Mouse (Mus musculus) liver, embryonic 12.5 days (tissue): ENCODE data around the gene Edem1. TPM values are rescaled to one million over a fixed set of nuclear protein-coding genes. Genes with fewer than 3 reads are reported as not detected.

Experiments used
- ATAC-seq: fragments of 200-750 bp; cut with Nextera tagmentation; 2 replicates; pipeline ENCODE4 v1.8.0; 2017; ENCODE audit warnings: moderate number of reproducible peaks, mild to moderate bottlenecking, moderate library complexity
- H3K27ac ChIP-seq: fragments of 300-500 bp; sonication (generic); 2 replicates; pipeline ENCODE4 v1.5.1; 2016; ENCODE audit warnings: mild to moderate bottlenecking
- H3K27me3 ChIP-seq: fragments of 300-500 bp; sonication (generic); replicated peaks from 2 replicates; pipeline ENCODE4 v1.6.1; 2016; ENCODE audit warnings: mild to moderate bottlenecking, moderate library complexity
- H3K36me3 ChIP-seq: fragments of 300-500 bp; sonication (generic); 2 replicates; pipeline ENCODE4 v1.6.1; 2016; ENCODE audit warnings: mild to moderate bottlenecking, moderate library complexity
- H3K4me1 ChIP-seq: fragments of 300-500 bp; sonication (generic); 2 replicates; pipeline ENCODE4 v1.6.1; 2016
- H3K4me2 ChIP-seq: fragments of 300-500 bp; sonication (generic); 2 replicates; pipeline ENCODE4 v1.6.1; 2016; ENCODE audit warnings: mild to moderate bottlenecking, moderate library complexity
- H3K4me3 ChIP-seq: fragments of 300-500 bp; sonication (generic); 2 replicates; pipeline ENCODE4 v1.5.1; 2016; ENCODE audit warnings: mild to moderate bottlenecking, moderate library complexity
- H3K9ac ChIP-seq: fragments of 300-500 bp; sonication (generic); 2 replicates; pipeline ENCODE4 v1.6.1; 2016; ENCODE audit warnings: mild to moderate bottlenecking, moderate library complexity
- H3K9me3 ChIP-seq: fragments of 300-500 bp; sonication (generic); replicated peaks from 2 replicates; pipeline ENCODE4 v1.6.1; 2016; ENCODE audit warnings: mild to moderate bottlenecking, moderate library complexity
- WGBS: fragments of 180-500 bp; shearing (Covaris S2); methylation state at CpG from one replicate; pipeline ENCODE4 v1.1.7; 2016; ENCODE audit not compliant: insufficient replicate concordance; 5-methylcytosine and 5-hydroxymethylcytosine counted together
- polyA plus RNA-seq: library from polyadenylated mRNA; unstranded; fragments of >200 nt; fragmentation: Nextera tagmentation; extraction: Ambion mirVana; gene quantifications from 2 replicates; pipeline ENCODE4 v1.2.1, GENCODE M21; 2016

Edem1 gene
- polyA plus RNA-seq, 1 experiment from 2014 or later: 30.8 TPM

- ATAC-seq: no peak
- H3K4me2 ChIP-seq: no peak overlapping the region
- H3K4me3 ChIP-seq: no peak overlapping the region
- peaks cover 5% of the 10 kb centered on the region; the same call in 1 of the 2 replicates for H3K9me3 ChIP-seq
- H3K36me3 ChIP-seq: no peaks in the 10 kb centered on the region
- WGBS: 79% methylated on average over 2 of the region's 2 CpGs
- H3K4me1 ChIP-seq: no peaks in the 10 kb centered on the region
- H3K27ac ChIP-seq: no peak overlapping the region
- no peaks in the 10 kb centered on the region for H3K27me3 ChIP-seq
- H3K9ac ChIP-seq: no peak overlapping the region
Measured at GRCm38 (mm10) chr6:108883826-108884225, 55.4 kb downstream of the Edem1 start.

DNA sequence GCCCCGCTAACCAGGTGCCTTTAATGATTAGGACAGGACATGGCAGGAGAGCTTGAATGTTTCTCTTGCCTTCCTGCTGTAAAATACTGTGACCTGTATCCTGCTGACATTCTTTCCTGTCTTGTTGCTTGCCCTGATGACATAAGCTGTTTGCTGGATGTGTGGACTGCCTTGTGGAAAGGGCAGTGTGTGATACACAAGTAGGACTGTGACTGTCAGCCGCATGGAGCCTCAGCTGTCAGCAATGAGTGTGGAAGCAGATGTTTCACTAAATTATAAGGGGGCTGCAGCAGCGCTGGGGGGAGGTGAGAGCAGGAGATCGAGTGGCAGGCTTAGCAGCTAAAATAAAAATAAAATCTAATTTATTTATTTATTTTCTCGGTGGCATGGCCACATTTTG lies 56.2 kb downstream of the Edem1 start:
- H3K4me1 ChIP-seq: no peaks in the 10 kb centered on the region
- no peaks in the 10 kb centered on the region for H3K27me3 ChIP-seq
- 55% methylated on average over 5 of the region's 5 CpGs for WGBS
- peaks cover 5% of the 10 kb centered on the region; the same call in 1 of the 2 replicates for H3K9me3 ChIP-seq
- H3K9ac ChIP-seq: no peak overlapping the region
- no peaks in the 10 kb centered on the region for H3K36me3 ChIP-seq
- H3K4me3 ChIP-seq: no peak overlapping the region
- no peak overlapping the region for H3K27ac ChIP-seq
- no peak overlapping the region for H3K4me2 ChIP-seq
- ATAC-seq: no peak

DNA sequence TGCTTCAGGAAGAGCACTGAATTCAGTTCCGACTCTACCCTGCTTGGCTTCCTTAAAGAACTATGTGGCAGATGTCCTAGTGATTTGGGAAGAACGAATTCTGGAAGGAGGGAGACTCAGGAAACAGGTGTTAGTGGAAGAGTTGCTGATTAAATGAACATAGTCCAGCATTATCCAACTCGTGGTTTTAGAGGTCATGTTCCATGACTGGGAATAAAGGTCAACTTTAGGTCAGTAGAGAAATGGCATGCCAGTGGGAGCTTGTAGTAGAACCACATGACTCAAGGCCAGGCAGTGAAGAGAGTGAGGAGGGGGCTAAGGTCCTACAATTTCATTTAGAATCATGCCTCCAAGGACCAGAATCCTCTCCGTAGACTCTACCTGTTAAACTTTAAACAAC lies 57.9 kb downstream of the Edem1 start:
- Histone ChIP-seq H3K27me3 (no peaks in the 10 kb centered on the region), H3K27ac (no peak overlapping the region), H3K4me1 (no peaks in the 10 kb centered on the region), H3K36me3 (no peaks in the 10 kb centered on the region), H3K9me3 (peaks cover under 1% of the 10 kb centered on the region; the same call in 1 of the 2 replicates), H3K4me2 (no peak overlapping the region), H3K4me3 (no peak overlapping the region), H3K9ac (no peak overlapping the region)
- ATAC-seq: no peak
- WGBS: 45% methylated on average over 4 of the region's 4 CpGs

- 61% methylated on average over 5 of the region's 5 CpGs for WGBS
- no peaks in the 10 kb centered on the region for H3K4me1 ChIP-seq
- H3K4me3 ChIP-seq: no peak overlapping the region
- H3K9me3 ChIP-seq: no peaks in the 10 kb centered on the region
- no peaks in the 10 kb centered on the region for H3K27me3 ChIP-seq
- no peak overlapping the region for H3K4me2 ChIP-seq
- H3K27ac ChIP-seq: no peak overlapping the region
- H3K9ac ChIP-seq: no peak overlapping the region
- ATAC-seq: no peak
- H3K36me3 ChIP-seq: no peaks in the 10 kb centered on the region
Measured at GRCm38 (mm10) chr6:108892589-108892988, 64.1 kb downstream of the Edem1 start.

GRCm38 (mm10) chr6:108895129-108895528 lies 66.7 kb downstream of the Edem1 start:
- 44% methylated on average over 2 of the region's 2 CpGs for WGBS
- Histone ChIP-seq H3K27ac (no peak overlapping the region), H3K4me3 (no peak overlapping the region), H3K4me2 (no peak overlapping the region), H3K4me1 (no peaks in the 10 kb centered on the region), H3K27me3 (no peaks in the 10 kb centered on the region), H3K36me3 (no peaks in the 10 kb centered on the region), H3K9me3 (no peaks in the 10 kb centered on the region), H3K9ac (no peak overlapping the region)
- ATAC-seq: no peak

GRCm38 (mm10) chr6:108895976-108896375 lies 67.5 kb downstream of the Edem1 start:
- no peaks in the 10 kb centered on the region for H3K36me3 ChIP-seq
- no peak overlapping the region for H3K4me3 ChIP-seq
- H3K27me3 ChIP-seq: no peaks in the 10 kb centered on the region
- no peak overlapping the region for H3K9ac ChIP-seq
- H3K4me2 ChIP-seq: no peak overlapping the region
- no peaks in the 10 kb centered on the region for H3K4me1 ChIP-seq
- WGBS: 76% methylated on average over 3 of the region's 3 CpGs
- no peak overlapping the region for H3K27ac ChIP-seq
- ATAC-seq: no peak
- H3K9me3 ChIP-seq: no peaks in the 10 kb centered on the region

DNA sequence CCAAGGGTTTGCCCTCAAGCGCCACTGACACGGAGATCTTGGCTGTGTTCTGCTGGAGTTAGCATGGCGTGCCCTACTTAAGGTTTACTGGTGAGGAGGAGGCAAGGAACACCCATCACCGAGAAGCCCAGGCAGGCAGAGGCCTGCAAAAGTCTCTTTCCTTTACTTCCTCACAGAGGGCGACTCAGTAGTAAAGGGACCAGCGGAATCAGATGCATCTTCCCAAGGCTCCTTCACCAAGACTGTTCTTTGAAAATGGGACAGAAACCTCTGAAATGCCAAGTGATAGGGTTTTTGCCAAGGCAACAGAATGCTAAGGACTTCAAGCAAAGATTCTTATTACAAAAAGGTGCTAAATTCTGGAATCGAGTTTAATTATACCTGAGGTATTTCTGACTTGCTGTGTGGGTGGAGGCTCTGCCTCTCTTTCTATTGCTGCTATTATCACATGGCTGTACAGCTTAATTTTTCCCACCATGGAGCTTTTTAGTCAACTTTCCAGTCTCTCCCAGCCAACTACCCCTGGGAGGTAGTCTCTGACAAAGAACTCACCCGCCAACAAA lies 68.2 kb downstream of the Edem1 start:
- H3K4me3 ChIP-seq: no peak overlapping the region
- no peaks in the 10 kb centered on the region for H3K27me3 ChIP-seq
- H3K9me3 ChIP-seq: no peaks in the 10 kb centered on the region
- H3K36me3 ChIP-seq: no peaks in the 10 kb centered on the region
- H3K27ac ChIP-seq: no peak overlapping the region
- H3K4me2 ChIP-seq: no peak overlapping the region
- 66% methylated on average over 8 of the region's 8 CpGs for WGBS
- ATAC-seq: no peak
- no peak overlapping the region for H3K9ac ChIP-seq
- H3K4me1 ChIP-seq: no peaks in the 10 kb centered on the region

GRCm38 (mm10) chr6:108899231-108899630 lies 70.8 kb downstream of the Edem1 start:
- WGBS: 45% methylated on average over 2 of the region's 2 CpGs
- no peak overlapping the region for H3K4me2 ChIP-seq
- ATAC-seq: no peak
- no peaks in the 10 kb centered on the region for H3K4me1 ChIP-seq
- no peaks in the 10 kb centered on the region for H3K27me3 ChIP-seq
- no peak overlapping the region for H3K27ac ChIP-seq
- H3K9ac ChIP-seq: no peak overlapping the region
- no peaks in the 10 kb centered on the region for H3K36me3 ChIP-seq
- no peak overlapping the region for H3K4me3 ChIP-seq
- H3K9me3 ChIP-seq: no peaks in the 10 kb centered on the region

- no peaks in the 10 kb centered on the region for H3K9me3 ChIP-seq
- no peak overlapping the region for H3K27ac ChIP-seq
- H3K9ac ChIP-seq: no peak overlapping the region
- no peak for ATAC-seq
- no peak overlapping the region for H3K4me2 ChIP-seq
- H3K4me1 ChIP-seq: no peaks in the 10 kb centered on the region
- no peaks in the 10 kb centered on the region for H3K36me3 ChIP-seq
- no peaks in the 10 kb centered on the region for H3K27me3 ChIP-seq
- no peak overlapping the region for H3K4me3 ChIP-seq
Measured at GRCm38 (mm10) chr6:108902124-108902523, 73.7 kb downstream of the Edem1 start.

DNA sequence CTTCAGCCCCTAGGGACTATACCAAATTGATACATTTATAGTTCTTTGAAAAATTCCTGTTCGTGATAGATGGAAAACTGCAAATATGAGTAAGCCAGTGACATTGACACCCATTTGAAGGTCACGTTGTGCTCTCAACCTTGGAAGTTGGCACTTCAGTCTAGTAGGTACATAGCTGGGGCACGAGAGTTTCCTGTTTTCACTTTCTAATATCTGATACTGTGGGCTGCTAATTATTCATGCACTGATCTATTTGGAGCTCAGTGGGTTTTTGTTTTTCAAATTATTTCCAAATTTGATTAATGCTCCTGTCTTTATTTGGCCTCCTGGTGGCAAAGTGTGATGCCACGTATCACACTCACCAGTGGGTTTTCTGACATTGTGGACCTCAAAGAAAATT lies 74.8 kb downstream of the Edem1 start:
- Histone ChIP-seq H3K4me1 (no peaks in the 10 kb centered on the region), H3K4me3 (no peak overlapping the region), H3K27ac (no peak overlapping the region), H3K36me3 (no peaks in the 10 kb centered on the region), H3K4me2 (no peak overlapping the region), H3K27me3 (no peaks in the 10 kb centered on the region), H3K9ac (no peak overlapping the region), H3K9me3 (no peaks in the 10 kb centered on the region)
- WGBS: 56% methylated on average over 4 of the region's 4 CpGs
- ATAC-seq: no peak

- Histone ChIP-seq H3K27ac (no peak overlapping the region), H3K4me3 (no peak overlapping the region), H3K4me2 (no peak overlapping the region), H3K36me3 (no peaks in the 10 kb centered on the region), H3K27me3 (no peaks in the 10 kb centered on the region), H3K9me3 (no peaks in the 10 kb centered on the region), H3K4me1 (no peaks in the 10 kb centered on the region), H3K9ac (no peak overlapping the region)
- 6% methylated on average over 1 of the region's 1 CpGs for WGBS
- ATAC-seq: no peak
Measured at GRCm38 (mm10) chr6:108906539-108906938, 78.1 kb downstream of the Edem1 start.
